Mouse (Mus musculus) heart, embryonic 15.5 days (tissue): ENCODE results near the gene Desi1. TPM values are rescaled to one million over a fixed set of nuclear protein-coding genes. Genes with fewer than 3 reads are reported as not detected.

ENCODE experiments used
- ATAC-seq: fragments of 200-750 bp; cut with Nextera tagmentation; replicated peaks from 2 replicates; pipeline ENCODE4 v1.8.0; 2017; ENCODE audit warnings: low read depth, moderate TSS enrichment; ENCODE audit not compliant: insufficient number of reproducible peaks, insufficient read depth, low FRiP score
- H3K27ac ChIP-seq: fragments of 300-500 bp; sonication (generic); 2 replicates; pipeline ENCODE4 v1.5.1; 2015; ENCODE audit warnings: mild to moderate bottlenecking, inconsistent platforms
- H3K27me3 ChIP-seq: fragments of 300-500 bp; sonication (generic); 2 replicates; pipeline ENCODE4 v1.6.1; 2015; ENCODE audit warnings: inconsistent platforms
- H3K36me3 ChIP-seq: fragments of 300-500 bp; sonication (generic); 2 replicates; pipeline ENCODE4 v1.6.1; 2015; ENCODE audit warnings: mild to moderate bottlenecking, inconsistent platforms
- H3K4me1 ChIP-seq: fragments of 300-500 bp; sonication (generic); replicated peaks from 2 replicates; pipeline ENCODE4 v1.6.1; 2015; ENCODE audit warnings: inconsistent platforms
- H3K4me2 ChIP-seq: fragments of 300-500 bp; sonication (generic); 2 replicates; pipeline ENCODE4 v1.6.1; 2015; ENCODE audit warnings: inconsistent platforms, mild to moderate bottlenecking, moderate library complexity
- H3K4me3 ChIP-seq: fragments of 300-500 bp; sonication (generic); 2 replicates; pipeline ENCODE4 v1.5.1; 2015; ENCODE audit warnings: mild to moderate bottlenecking, inconsistent platforms
- H3K9ac ChIP-seq: fragments of 300-500 bp; sonication (generic); 2 replicates; pipeline ENCODE4 v1.6.1; 2015; ENCODE audit warnings: mild to moderate bottlenecking, inconsistent platforms
- H3K9me3 ChIP-seq: fragments of 300-500 bp; sonication (generic); replicated peaks from 2 replicates; pipeline ENCODE4 v1.6.1; 2016; ENCODE audit warnings: inconsistent platforms
- WGBS: fragments of 180-500 bp; shearing (Covaris S2); methylation state at CpG from one replicate; pipeline ENCODE4 v1.1.7; 2015; ENCODE audit warnings: mixed read lengths; 5-methylcytosine and 5-hydroxymethylcytosine counted together
- polyA plus RNA-seq: library from polyadenylated mRNA; unstranded; fragments of >200 nt; fragmentation: Nextera tagmentation; extraction: Ambion mirVana; gene quantifications from 2 replicates; pipeline ENCODE4 v1.2.1, GENCODE M21; 2015

Desi1 gene
- polyA plus RNA-seq, 1 experiment from 2014 or later, result 16.8 TPM

DNA sequence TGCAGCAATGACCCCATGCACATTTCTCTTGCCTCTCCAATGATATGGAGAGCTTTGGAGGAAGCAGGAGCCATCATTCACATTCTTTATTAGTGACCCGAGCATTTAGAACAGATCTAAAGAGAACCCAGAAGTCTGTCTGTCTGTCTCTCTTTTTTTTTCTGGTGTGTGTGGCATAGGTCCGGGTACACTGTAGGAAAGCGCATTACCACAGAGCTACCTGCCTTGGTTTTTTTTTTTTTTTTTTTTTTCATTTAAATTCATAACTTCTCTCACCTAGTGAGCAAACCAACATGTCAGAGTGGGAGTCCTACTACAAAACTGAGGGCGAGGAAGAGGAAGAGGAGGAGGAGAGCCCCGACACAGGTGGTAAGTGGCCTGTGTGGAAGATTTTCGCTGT lies 16.8 kb downstream of the Desi1 start:
- H3K27ac ChIP-seq, result peak overlapping the region; percentile 81

DNA sequence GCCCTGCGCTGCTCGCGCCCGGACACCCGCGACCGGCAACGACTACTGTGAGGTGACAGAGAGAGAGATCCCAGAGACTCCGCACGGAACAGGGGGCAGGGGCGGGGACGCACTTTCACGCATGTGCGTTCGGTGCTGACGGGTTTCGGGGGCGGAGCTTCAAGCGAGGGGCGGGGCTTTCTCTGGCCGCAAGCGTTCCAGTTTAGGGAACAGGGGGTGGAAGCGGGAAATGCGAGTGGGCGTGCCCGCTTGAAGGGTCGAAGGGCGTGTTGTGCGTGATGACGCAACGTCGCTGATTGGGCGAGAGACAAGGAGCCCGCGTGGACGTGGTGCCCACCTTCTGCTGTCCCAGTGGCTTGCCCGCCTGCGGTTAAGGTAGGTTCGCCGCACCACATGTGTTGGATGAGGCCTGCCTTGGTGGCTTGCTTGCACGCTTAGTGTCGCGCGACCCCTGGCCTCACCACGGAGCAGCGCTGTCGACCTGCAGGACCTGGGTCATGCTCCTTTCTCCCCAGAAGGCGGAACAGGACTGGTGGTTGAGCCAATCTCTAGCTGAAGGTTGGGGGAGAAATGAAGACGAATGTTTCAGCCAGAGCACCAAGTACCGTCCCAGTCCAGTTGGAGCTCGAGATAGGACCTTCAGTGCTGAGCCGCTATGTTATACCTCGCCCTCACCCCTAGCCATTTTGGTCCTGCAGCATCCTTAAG lies 17.4 kb downstream of the Desi1 start:
- under 1% methylated on average over 53 of the region's 53 CpGs for WGBS
- peak overlapping the region; percentile 81 for H3K27ac ChIP-seq
- H3K4me2 ChIP-seq, result peak overlapping the region; percentile 83
- H3K4me3 ChIP-seq, result peak overlapping the region; percentile 80
- no peaks in the 10 kb centered on the region for H3K27me3 ChIP-seq
- peaks cover 22% of the 10 kb centered on the region for H3K4me1 ChIP-seq
- H3K9ac ChIP-seq, result peak overlapping the region; percentile 81
- no peaks in the 10 kb centered on the region for H3K9me3 ChIP-seq
- peak; percentile 96 for ATAC-seq
- peaks cover 8% of the 10 kb centered on the region; the same call in 1 of the 2 replicates for H3K36me3 ChIP-seq

More for the DNA sequence above, 16.8 kb downstream of the Desi1 start:
- no peaks in the 10 kb centered on the region for H3K9me3 ChIP-seq
- 19% methylated on average over 6 of the region's 6 CpGs for WGBS
- no peaks in the 10 kb centered on the region for H3K27me3 ChIP-seq
- no peak for ATAC-seq
- peaks cover 11% of the 10 kb centered on the region; the same call in 1 of the 2 replicates for H3K36me3 ChIP-seq
- H3K4me3 ChIP-seq, result peak overlapping the region; percentile 80
- H3K9ac ChIP-seq, result peak overlapping the region; percentile 81
- H3K4me2 ChIP-seq, result peak overlapping the region; percentile 83
- peaks cover 22% of the 10 kb centered on the region for H3K4me1 ChIP-seq

DNA sequence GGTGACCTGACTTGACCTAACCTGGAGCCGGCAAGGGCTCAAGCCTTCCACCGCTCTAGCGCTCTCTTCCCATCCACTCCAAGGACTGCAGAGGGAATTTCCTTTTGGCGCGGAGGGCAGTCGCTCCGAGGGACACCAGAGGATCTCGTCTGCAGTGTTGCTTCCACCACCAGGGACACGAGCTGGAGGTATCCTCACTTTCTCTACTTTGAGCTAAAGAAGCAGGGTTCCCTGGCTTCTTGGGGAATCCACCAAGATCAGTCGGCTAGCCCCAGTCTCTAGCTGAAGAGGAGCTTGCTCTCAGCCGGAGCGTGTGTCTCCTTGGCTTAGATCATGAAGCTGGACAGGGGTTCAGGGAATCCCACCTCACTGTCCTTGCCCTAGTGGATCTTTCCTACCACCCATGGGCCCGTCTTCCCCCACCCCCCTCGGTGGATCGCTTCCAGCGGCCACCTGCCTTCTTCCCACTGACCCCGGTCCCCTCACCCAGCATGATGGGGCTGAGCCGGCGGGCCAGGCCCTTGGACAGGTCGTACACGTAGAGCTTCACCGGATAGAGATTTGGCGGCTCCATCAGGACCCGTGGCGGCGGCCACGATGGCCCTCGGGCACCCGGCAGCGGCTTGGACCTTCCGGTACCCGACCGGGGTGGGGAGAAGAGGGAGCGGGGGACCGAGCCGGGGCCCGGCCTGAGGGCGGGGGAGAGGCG lies 18.1 kb downstream of the Desi1 start:
- Histone ChIP-seq H3K4me3 (peak overlapping the region; percentile 80), H3K27ac (peak overlapping the region; percentile 81), H3K9ac (peak overlapping the region; percentile 81), H3K36me3 (peaks cover 8% of the 10 kb centered on the region; the same call in 1 of the 2 replicates), H3K27me3 (no peaks in the 10 kb centered on the region), H3K4me2 (peak overlapping the region; percentile 83), H3K9me3 (no peaks in the 10 kb centered on the region), H3K4me1 (peaks cover 22% of the 10 kb centered on the region)
- WGBS, result under 1% methylated on average over 39 of the region's 39 CpGs
- no peak; the same call in 1 of the 2 replicates for ATAC-seq

DNA sequence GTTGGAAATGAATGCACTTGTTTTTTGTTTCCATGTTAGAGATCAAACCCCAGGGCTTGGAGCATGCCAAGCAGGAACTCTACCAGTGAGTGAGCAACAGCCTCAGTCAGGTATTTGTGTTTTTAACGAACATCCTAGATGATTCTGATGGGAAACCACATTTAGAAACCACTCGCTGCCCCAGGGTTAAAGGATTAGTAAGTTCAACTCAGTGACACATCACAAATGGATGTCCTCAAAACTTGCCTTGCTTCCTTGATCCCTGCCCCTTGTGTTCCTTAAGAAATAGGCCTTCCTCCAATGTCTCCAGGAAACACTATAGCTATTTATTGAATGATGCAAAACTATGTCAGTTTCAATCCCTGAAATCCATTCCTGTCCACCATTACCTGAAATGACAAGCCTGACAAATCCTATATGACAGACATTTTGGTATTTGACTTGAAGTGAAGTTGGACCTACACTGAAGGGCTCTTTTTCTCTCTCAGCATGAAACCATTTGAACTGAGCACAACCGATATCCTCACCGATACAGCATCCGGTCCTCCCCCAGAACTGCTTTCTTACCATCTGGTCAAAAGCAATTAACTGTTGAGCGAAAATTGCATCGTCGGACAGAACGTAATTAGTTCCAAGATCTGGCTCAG lies 18.8 kb downstream of the Desi1 start:
- Histone ChIP-seq H3K4me3 (peak overlapping the region; percentile 80), H3K9me3 (no peaks in the 10 kb centered on the region), H3K27ac (peak overlapping the region; percentile 81), H3K9ac (peak overlapping the region; percentile 81), H3K27me3 (no peaks in the 10 kb centered on the region), H3K4me2 (peak overlapping the region; percentile 83), H3K4me1 (peaks cover 22% of the 10 kb centered on the region), H3K36me3 (peaks cover 6% of the 10 kb centered on the region; the same call in 1 of the 2 replicates)
- WGBS, result 21% methylated on average over 9 of the region's 9 CpGs
- no peak for ATAC-seq

DNA sequence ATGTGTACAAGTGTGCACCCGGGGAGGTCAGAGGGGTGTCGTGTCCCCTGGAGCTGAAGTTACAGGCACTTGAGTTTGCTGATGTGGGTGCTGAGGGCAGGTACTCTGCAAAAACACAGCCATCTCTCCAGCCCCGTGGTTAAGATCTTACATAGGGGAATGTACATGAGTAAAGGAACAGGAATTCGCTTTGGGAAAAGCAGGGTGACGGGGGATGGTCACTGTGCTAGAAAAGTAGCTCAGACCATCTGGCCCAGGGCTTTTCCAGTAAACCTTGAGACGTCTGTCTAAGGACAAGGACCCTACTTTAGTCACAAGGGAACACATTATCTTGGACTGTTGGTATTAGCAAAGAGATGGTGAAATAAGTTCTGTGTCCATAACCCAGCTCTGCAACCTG lies 21.7 kb downstream of the Desi1 start:
- ATAC-seq, result no peak

DNA sequence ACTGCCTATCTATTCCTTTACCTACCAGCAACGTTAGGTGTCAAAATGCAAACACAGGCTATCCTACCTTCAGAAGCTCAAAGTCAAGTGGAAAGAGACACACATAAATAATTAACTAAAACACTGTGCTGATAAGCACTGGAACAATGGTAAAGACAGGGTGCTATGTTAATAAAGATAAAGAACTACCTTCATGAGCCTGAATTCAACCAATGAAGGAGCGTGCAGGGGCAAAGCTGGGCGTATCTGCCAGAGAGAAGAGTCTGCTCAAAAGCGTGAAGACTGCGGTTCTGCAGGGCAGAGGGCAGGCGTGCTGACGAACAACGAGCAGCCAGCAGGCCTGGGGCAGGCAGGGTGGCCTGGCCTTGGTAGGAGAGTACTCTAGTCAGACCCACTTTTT lies 29.4 kb downstream of the Desi1 start:
- Histone ChIP-seq H3K27me3 (no peaks in the 10 kb centered on the region), H3K9me3 (no peaks in the 10 kb centered on the region), H3K4me2 (no peak overlapping the region), H3K9ac (no peak overlapping the region), H3K4me3 (no peak overlapping the region), H3K36me3 (peaks cover 7% of the 10 kb centered on the region; the same call in 1 of the 2 replicates), H3K27ac (no peak overlapping the region), H3K4me1 (no peaks in the 10 kb centered on the region)
- WGBS, result 84% methylated on average over 8 of the region's 8 CpGs
- ATAC-seq, result no peak

More for the DNA sequence above, 21.7 kb downstream of the Desi1 start:
- H3K4me2 ChIP-seq, result no peak overlapping the region
- no peak overlapping the region for H3K4me3 ChIP-seq
- H3K9ac ChIP-seq, result no peak overlapping the region
- H3K9me3 ChIP-seq, result no peaks in the 10 kb centered on the region
- no peak overlapping the region for H3K27ac ChIP-seq
- no peaks in the 10 kb centered on the region for H3K36me3 ChIP-seq
- peaks cover 17% of the 10 kb centered on the region for H3K4me1 ChIP-seq
- H3K27me3 ChIP-seq, result no peaks in the 10 kb centered on the region
- WGBS, result 71% methylated on average over 6 of the region's 6 CpGs

DNA sequence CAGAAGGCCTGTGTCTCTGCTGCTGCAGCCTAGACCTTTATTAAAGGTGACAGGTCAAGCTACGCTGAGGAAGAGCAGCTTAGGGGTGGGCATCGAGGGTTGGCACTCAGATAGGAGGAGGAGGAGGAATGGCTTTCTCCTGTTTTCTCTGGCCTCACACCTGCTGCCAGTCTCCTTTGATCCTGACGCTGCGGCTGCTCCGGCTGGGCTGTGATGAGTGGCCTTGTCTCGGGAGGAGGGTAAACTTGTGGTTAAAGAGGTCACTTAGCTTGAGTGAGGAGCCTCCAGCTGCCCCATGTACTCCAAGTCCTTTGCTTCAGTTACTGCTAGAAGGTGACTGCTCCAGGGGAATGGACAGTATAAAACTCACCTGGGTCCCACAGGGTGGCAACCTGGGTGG lies 39.7 kb downstream of the Desi1 start:
- H3K4me3 ChIP-seq, result no peak overlapping the region
- H3K4me1 ChIP-seq, result peaks cover 24% of the 10 kb centered on the region
- no peak overlapping the region for H3K27ac ChIP-seq
- WGBS, result 62% methylated on average over 6 of the region's 6 CpGs
- H3K27me3 ChIP-seq, result no peaks in the 10 kb centered on the region
- H3K4me2 ChIP-seq, result no peak overlapping the region
- H3K9ac ChIP-seq, result no peak overlapping the region
- peaks cover 27% of the 10 kb centered on the region for H3K36me3 ChIP-seq
- no peaks in the 10 kb centered on the region for H3K9me3 ChIP-seq
- no peak for ATAC-seq

DNA sequence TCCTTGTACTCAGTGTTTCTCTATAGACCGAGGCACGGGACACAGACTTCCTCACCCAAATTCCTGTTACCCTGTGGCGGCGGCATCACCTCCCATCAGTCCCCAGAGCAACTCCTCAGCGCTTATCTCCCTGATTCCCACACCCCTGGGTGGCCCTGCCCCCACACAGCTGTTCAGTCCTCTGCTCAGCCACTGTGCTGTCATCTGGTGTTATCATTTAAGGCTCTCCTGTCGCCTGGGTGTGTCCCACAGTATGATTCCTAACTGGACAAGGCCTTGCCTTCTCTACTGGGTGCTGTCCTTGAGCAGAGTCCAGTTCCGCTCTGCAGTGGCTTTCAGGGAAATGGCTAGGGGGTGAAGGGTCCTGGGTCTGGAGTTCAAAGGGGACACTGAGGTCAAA lies 43.1 kb downstream of the Desi1 start:
- Histone ChIP-seq H3K27ac (no peak overlapping the region), H3K27me3 (no peaks in the 10 kb centered on the region), H3K4me1 (peaks cover 24% of the 10 kb centered on the region), H3K4me3 (no peak overlapping the region), H3K36me3 (peaks cover 6% of the 10 kb centered on the region; the same call in 1 of the 2 replicates), H3K4me2 (no peak overlapping the region), H3K9me3 (no peaks in the 10 kb centered on the region), H3K9ac (no peak overlapping the region)
- no peak for ATAC-seq
- WGBS, result 33% methylated on average over 7 of the region's 7 CpGs

DNA sequence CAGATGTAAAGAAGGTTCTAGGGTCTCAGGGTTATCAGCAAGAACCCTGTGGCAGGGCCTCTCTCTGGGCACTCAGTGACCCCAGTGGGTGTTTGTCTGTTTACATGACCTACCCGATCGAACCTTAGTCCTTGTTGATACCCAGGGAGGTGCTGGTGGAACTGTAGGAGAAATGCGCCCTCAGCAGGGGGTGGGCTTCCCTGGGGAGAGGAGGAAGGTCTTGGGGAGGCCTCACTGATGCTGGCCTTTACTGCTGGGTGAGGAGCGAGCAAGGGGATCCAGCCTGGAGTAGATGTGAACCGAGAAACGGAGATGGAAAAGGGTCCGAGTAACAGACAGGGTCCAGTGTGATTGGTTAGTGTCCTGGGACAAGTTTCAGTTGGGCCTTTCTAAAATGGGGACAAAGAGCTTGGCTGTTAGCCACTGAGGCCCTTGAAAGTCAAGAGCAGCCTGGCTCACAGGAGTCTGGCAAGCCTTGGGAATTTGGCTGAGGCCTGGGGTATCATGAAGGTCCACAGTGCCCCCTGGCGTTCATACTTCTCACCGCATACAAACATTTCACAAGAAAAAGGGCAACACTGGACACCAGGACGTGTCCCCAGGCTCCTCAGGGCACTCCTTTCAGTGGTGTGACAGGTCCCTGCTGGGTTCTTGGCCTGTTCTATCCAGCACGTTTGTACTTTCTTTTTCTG lies 44.1 kb downstream of the Desi1 start:
- peak; percentile 74 for ATAC-seq
- H3K27ac ChIP-seq, result peak overlapping the region; percentile 32; the same call in 1 of the 2 replicates
- no peak overlapping the region for H3K4me3 ChIP-seq
- no peak overlapping the region for H3K9ac ChIP-seq
- peaks cover 6% of the 10 kb centered on the region; the same call in 1 of the 2 replicates for H3K36me3 ChIP-seq
- peak overlapping the region; percentile 21 for H3K4me2 ChIP-seq
- H3K4me1 ChIP-seq, result peaks cover 24% of the 10 kb centered on the region
- H3K27me3 ChIP-seq, result no peaks in the 10 kb centered on the region
- 33% methylated on average over 11 of the region's 11 CpGs for WGBS
- H3K9me3 ChIP-seq, result no peaks in the 10 kb centered on the region

DNA sequence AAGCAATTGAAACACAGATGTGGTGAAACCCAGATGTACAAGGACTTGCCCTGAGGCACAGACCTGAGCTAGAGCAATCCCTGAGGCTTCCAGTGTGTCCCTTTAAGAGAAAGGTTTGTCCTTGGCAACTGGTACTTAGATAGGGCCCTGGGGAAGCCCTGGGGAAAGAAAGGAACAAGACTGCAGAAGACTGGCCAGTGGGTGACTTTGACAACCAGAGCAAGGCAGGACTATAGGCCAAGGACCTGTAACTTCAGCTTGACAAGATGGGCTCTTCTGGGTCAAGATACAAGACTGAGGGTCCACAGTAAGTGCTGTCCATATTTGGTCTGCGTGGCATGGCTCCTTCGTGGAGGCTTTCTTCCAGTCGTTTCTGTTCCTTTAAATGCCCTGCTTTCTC lies 46.0 kb downstream of the Desi1 start, which contains the start of gene Xrcc6:
Xrcc6 (plus strand) TSS at position 190 of the 400 bp plus-strand sequence.
- H3K4me3 ChIP-seq, result no peak within 1 kb of the TSS
- H3K27ac ChIP-seq, result no peak within 1 kb of the TSS
- ATAC-seq, result no peak
- peaks cover 24% of the 10 kb centered on the region for H3K4me1 ChIP-seq
- H3K9ac ChIP-seq, result no peak within 1 kb of the TSS
- H3K36me3 ChIP-seq, result no peaks in the 10 kb centered on the region
- no peak within 1 kb of the TSS for H3K4me2 ChIP-seq
- no peaks in the 10 kb centered on the region for H3K27me3 ChIP-seq
- H3K9me3 ChIP-seq, result no peaks in the 10 kb centered on the region
- WGBS, result 73% methylated on average over 3 of the region's 3 CpGs
